Mouse (Mus musculus) adrenal gland, adult 18-20 months (tissue): ENCODE data around the gene Lrtm2. TPM values are rescaled to one million over a fixed set of nuclear protein-coding genes. Genes with fewer than 3 reads are reported as not detected.
"Not testable (repeated sequence)": the region's sequence is repeated elsewhere in the genome, so short reads cannot be mapped to it uniquely, and the experiment has no call there.

Experiments used
- DNase-seq, 2 experiments: peaks; one replicate each; pipeline ENCODE4 v3.0.0; 2021 to 2022; ENCODE audit warnings: low spot score in 2 of 2
- long read RNA-seq, 2 experiments: library from polyadenylated mRNA; stranded (forward); transcript quantifications; one replicate each; pipeline ENCODE4 v2.0.0; 2021
- total RNA-seq, 2 experiments: library from RNA; stranded (reverse); gene quantifications; 1 replicate in 1 of 2; 2 replicates in 1 of 2; pipeline ENCODE4 v1.2.3; 2021

The Lrtm2 gene
- under 1 TPM in 1 of 2 experiments, not detected in 1; 0.27 TPM for total RNA-seq
- long read RNA-seq, experiment 1: 0 reads
- long read RNA-seq, experiment 2: 0 reads

GRCm38 (mm10) chr6:119330506-119330905, at the start of gene Lrtm2:
Gene Lrtm2 (minus strand): TSS chr6:119330766.
- DNase-seq: no peak

GRCm38 (mm10) chr6:119378631-119379030, 48.1 kb upstream of the Lrtm2 start:
- no peak for DNase-seq

- no peak for DNase-seq
Measured at GRCm38 (mm10) chr6:119377613-119378012, 47.0 kb upstream of the Lrtm2 start.

GRCm38 (mm10) chr6:119375035-119375434, 44.5 kb upstream of the Lrtm2 start:
- no peak for DNase-seq

GRCm38 (mm10) chr6:119373000-119373705, 42.6 kb upstream of the Lrtm2 start:
- no peak for DNase-seq

GRCm38 (mm10) chr6:119372237-119372636, 41.7 kb upstream of the Lrtm2 start:
- DNase-seq: no peak

- no peak for DNase-seq
Measured at GRCm38 (mm10) chr6:119371624-119372023, 41.1 kb upstream of the Lrtm2 start.

GRCm38 (mm10) chr6:119367382-119367781, 36.8 kb upstream of the Lrtm2 start:
- DNase-seq: no peak

GRCm38 (mm10) chr6:119366800-119367199, 36.2 kb upstream of the Lrtm2 start:
- DNase-seq: not testable (repeated sequence)

- no peak for DNase-seq
Measured at GRCm38 (mm10) chr6:119363593-119363992, 33.0 kb upstream of the Lrtm2 start.

- no peak for DNase-seq
Measured at GRCm38 (mm10) chr6:119360925-119361702, 30.5 kb upstream of the Lrtm2 start.

- not testable (repeated sequence) for DNase-seq
Measured at GRCm38 (mm10) chr6:119360250-119360649, 29.7 kb upstream of the Lrtm2 start.

GRCm38 (mm10) chr6:119358020-119358571, 27.5 kb upstream of the Lrtm2 start:
- no peak for DNase-seq

- no peak for DNase-seq
Measured at GRCm38 (mm10) chr6:119352501-119352900, 21.9 kb upstream of the Lrtm2 start.

GRCm38 (mm10) chr6:119351656-119352055, 21.1 kb upstream of the Lrtm2 start:
- no peak for DNase-seq

GRCm38 (mm10) chr6:119350703-119351198, 20.2 kb upstream of the Lrtm2 start:
- no peak for DNase-seq

GRCm38 (mm10) chr6:119348234-119348633, 17.7 kb upstream of the Lrtm2 start:
- DNase-seq: peak; percentile 74 to 83

GRCm38 (mm10) chr6:119347813-119348212, 17.2 kb upstream of the Lrtm2 start:
- no peak for DNase-seq

- no peak for DNase-seq
Measured at GRCm38 (mm10) chr6:119346257-119346656, 15.7 kb upstream of the Lrtm2 start.

GRCm38 (mm10) chr6:119341409-119341808, 10.8 kb upstream of the Lrtm2 start:
- no peak for DNase-seq

GRCm38 (mm10) chr6:119338121-119338912, 7.8 kb upstream of the Lrtm2 start:
- no peak for DNase-seq
